Mouse (Mus musculus) cerebellum, adult 9-11 months (tissue): ENCODE data around the gene Ap3m1.

Source experiments
- DNase-seq: peaks from one replicate; pipeline ENCODE4 v3.0.0; 2022

Ap3m1 gene

DNA sequence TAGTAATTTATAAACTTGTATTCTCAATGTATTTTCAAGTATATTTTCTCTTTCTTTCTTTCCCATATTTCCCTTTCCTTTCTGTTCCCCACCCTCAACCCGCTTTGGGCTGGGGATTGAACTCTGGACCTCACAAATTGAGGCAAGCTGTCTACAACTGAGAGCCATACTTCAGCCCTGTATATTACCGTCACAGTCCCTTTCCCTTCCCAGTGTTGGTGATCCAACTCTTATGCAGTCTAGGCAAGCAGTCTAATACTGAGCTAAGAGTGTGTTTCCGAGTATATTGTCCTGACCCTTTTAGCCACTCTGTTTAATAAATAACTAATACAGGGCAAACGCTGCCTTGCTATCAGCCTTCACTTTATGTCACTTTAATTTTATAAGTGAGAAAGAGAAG is 52.7 kb downstream of the Ap3m1 start:
- no peak for DNase-seq

DNA sequence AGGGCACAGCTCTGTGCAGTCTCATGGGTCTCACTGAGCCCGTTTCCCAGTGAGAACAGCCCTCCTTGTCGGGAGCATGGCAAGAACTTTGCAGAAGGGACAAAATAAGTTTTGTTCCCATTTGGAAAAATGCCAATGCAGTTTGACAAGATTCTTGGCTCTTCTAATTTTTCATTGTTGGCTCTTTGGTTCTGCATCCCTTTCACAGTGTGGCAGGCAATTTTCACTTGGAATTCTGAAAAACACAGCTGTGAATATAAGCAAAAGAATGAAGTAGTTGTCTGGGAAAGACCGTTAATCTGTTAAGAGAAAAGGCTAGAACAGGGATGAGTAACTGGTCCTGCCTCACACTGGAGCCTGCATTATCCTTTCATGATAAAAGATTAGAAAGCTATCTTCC is 54.8 kb downstream of the Ap3m1 start:
- DNase-seq, result peak; percentile 8

- DNase-seq, result no peak
These were observed 55.9 kb downstream of the Ap3m1 start for GRCm38 (mm10) chr14:20996361-20996760.

DNA sequence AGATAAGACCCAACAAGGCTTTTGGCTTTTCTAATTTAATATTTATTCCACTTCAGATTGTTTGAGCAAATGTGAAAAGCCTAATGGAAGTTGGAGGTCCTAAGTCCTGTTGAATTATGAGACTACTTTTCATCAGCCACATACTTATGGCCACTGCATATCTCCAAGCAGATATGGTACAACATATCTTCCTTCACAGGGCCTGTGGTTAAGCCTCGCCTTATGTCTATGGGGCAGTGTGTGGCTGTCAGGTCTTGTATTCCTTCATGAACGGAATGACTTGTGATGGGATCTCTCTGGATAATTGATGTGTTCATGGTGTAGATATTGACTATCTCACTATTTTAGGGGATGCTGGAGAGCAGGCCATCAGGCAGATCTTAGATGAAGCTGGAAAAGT is 56.8 kb downstream of the Ap3m1 start:
- no peak for DNase-seq

DNA sequence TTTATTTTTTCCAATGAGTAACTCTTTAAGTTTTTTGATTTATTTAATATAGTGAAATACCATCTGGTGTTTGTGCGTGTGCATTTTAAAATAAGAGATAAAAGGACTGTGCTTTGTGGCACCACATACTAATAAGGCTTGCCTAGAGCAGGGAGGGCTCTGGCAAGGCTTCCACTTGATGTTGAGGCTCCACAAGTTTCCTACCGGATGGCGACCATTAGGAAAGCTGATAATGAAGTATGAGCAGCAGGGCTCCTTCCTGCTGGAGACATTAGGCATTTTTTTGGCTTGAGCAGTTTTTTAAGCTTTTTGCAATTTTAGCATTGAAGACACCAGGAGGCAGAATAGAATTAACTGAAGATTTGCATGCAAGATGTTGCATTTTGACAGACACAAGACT is 57.8 kb downstream of the Ap3m1 start:
- no peak for DNase-seq

- peak; percentile 28 for DNase-seq
These were observed 59.1 kb downstream of the Ap3m1 start for GRCm38 (mm10) chr14:20993067-20993691.

DNA sequence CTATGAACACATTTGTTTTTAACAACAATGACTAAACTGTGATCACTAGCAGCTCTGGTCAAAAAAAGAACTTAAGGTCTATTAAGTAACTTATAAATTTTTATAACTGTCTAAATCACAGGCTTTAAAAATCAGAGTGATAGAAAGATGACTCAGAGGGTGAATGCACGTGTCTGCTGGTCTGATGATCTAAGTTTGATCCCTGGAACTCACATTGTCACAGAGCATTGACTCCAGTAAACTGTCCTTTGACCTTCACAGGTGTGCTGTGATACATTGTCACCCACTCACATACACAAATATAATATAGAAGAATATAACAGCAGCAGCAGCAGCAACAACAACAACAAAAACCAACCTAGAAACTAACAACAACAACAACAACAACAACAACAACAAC is 60.8 kb downstream of the Ap3m1 start:
- DNase-seq, result no peak

- DNase-seq, result no peak
These were observed 66.8 kb downstream of the Ap3m1 start for GRCm38 (mm10) chr14:20985482-20985881.

DNA sequence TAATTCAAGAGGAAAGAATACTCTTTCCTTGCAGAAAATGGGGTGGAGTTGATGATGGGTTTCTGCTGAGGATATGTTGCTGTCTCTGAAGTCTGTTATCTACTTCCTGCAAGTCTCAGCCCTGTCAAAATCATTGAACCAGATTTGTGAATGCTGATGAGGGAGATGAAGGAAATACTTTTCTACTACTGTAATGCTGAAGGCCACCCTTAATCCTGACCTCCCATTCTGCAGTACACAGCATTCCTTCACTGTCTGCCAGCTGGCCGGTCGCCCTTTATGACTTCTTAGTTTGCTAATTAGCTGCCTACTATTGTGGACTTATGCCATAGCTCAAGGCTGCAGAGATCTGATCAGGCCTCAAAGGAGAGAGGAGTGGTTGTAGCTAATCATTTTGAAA is 68.5 kb downstream of the Ap3m1 start:
- peak; percentile 44 for DNase-seq
